Mouse (Mus musculus): ENCODE measurements around the gene Ribc2. TPM values are rescaled to one million over a fixed set of nuclear protein-coding genes. Genes with fewer than 3 reads are reported as not detected.

Gene Ribc2
- polyA plus RNA-seq (2015; fragmentation: Illumina TruSeq; extraction: RNeasy Lipid Tissue Mini Kit (QIAGEN cat#74804); ENCODE audit: insufficient read depth, low read depth, low replicate concordance): not detected

DNA sequence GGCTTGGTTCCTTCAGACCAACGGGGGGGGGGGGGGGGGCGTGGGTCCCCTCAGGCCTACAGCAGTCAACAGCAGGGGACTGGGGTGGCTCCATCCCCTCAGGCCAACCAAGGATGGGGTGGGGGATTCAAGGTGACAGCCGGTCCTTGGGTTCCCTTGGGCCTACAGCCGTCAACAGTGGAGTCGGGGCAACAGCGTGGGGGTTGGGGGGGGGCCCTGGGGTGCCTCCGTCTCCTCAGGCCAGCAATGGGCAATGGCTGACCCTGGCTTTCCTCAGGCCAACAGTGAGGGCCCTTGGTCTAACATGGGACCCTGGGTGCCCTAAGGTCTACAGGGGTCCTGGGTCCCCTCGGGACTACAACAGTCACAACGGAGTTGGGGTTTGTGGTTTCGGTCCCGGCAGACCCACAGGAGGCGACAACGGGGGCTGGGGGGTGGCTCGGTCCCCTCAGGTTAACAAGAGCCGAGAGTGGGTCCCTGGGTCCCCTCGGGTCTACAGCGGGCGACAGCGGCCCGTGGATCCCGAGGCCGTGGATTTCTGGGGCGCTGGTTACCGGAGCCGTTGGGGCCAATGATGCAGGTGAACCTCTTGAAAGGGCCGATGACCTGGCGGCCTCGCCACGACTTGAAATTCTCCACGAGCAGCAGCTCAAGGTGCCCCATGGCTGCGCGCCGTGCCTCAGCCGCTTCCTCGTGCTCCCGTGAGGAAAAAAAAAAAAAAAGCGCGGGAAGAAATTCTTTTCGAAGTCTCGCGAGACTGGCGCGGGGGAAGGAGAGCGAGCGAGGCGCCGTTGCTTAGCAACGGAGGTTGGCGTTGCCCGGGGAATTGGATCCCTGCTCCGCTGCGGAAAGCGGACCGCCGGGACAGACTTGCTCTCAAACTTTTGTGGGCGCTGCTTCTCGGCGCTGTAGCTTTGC lies at the start of gene Ribc2, which contains the start of gene Smc1b:
Ribc2 (plus strand) TSS at position 804 of the 918 bp plus-strand sequence.
Smc1b (minus strand) TSS at position 690 of the 918 bp plus-strand sequence.

Other genes starting within 250 kb of the Ribc2 start
- 0.09 TPM for gene Gm29666, start 212.0 kb upstream of the Ribc2 start, polyA plus RNA-seq (2015; fragmentation: Illumina TruSeq; extraction: RNeasy Lipid Tissue Mini Kit (QIAGEN cat#74804); ENCODE audit: insufficient read depth, low read depth, low replicate concordance)
- gene Nup50, start 208.7 kb upstream of the Ribc2 start, polyA plus RNA-seq (2015; fragmentation: Illumina TruSeq; extraction: RNeasy Lipid Tissue Mini Kit (QIAGEN cat#74804); ENCODE audit: insufficient read depth, low read depth, low replicate concordance): 4.1 TPM
- 5.7 TPM for gene 5031439G07Rik, start 143.5 kb upstream of the Ribc2 start, polyA plus RNA-seq (2015; fragmentation: Illumina TruSeq; extraction: RNeasy Lipid Tissue Mini Kit (QIAGEN cat#74804); ENCODE audit: insufficient read depth, low read depth, low replicate concordance)
- not detected for gene Upk3a, start 114.9 kb upstream of the Ribc2 start, polyA plus RNA-seq (2015; fragmentation: Illumina TruSeq; extraction: RNeasy Lipid Tissue Mini Kit (QIAGEN cat#74804); ENCODE audit: insufficient read depth, low read depth, low replicate concordance)
- 3.5 TPM for gene Fam118a, start 103.1 kb upstream of the Ribc2 start, polyA plus RNA-seq (2015; fragmentation: Illumina TruSeq; extraction: RNeasy Lipid Tissue Mini Kit (QIAGEN cat#74804); ENCODE audit: insufficient read depth, low read depth, low replicate concordance)
- not detected for gene Smc1b, start 114 bp upstream of the Ribc2 start, polyA plus RNA-seq (2015; fragmentation: Illumina TruSeq; extraction: RNeasy Lipid Tissue Mini Kit (QIAGEN cat#74804); ENCODE audit: insufficient read depth, low read depth, low replicate concordance)
- 22.3 TPM for gene Fbln1, start 73.9 kb downstream of the Ribc2 start, polyA plus RNA-seq (2015; fragmentation: Illumina TruSeq; extraction: RNeasy Lipid Tissue Mini Kit (QIAGEN cat#74804); ENCODE audit: insufficient read depth, low read depth, low replicate concordance)
- gene Atxn10, start 204.2 kb downstream of the Ribc2 start, polyA plus RNA-seq (2015; fragmentation: Illumina TruSeq; extraction: RNeasy Lipid Tissue Mini Kit (QIAGEN cat#74804); ENCODE audit: insufficient read depth, low read depth, low replicate concordance): 21.1 TPM

Measured in pancreas, adult 10 weeks (tissue).